Mouse (Mus musculus): Measurements from ENCODE around the gene Laptm5.

The Laptm5 gene

DNA sequence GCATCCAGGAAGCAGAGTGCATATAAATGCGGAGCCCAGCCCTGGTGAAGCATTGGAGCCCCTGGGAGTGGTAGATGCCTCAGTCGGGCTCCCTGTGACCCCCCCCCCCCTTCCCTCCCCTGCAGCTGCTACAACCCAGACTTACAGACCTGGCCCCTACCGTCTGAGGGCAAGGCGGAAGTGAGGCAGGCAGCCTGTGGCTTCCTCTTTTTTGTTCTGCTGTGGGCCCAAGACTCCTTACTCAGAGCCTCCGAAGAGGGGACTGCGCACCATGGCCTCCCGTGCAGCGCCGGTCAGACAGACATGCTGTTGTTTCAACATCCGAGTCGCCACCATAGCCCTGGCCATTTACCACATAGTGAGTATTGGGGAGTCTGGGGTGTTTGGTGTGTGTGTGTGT is at the start of gene Laptm5:
Laptm5 (plus strand) TSS at position 49 of the 400 bp plus-strand sequence.
- in situ Hi-C loops (cut with MboI) = no loop called here

DNA sequence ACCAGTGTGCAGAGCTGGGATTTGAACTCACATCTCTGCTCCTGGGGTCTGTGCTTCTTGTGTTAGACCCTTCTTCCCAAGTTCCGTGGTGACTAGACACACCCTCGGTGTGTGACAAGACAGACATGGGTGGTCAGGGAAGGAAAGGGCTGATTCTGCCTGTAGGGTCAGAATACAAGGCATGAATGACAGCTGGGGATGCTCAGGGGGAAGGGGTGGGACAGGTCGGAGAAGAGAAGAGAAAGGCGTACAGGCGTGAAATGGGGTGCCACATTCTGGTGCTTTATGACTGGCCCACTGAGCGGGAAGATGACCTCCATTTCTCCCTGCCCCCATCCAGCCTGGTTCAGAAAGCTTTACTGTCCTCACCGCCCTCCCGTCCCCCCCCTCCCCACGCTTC is 47.5 kb upstream of the Laptm5 start:
- in situ Hi-C loops (cut with MboI) = no loop called here

DNA sequence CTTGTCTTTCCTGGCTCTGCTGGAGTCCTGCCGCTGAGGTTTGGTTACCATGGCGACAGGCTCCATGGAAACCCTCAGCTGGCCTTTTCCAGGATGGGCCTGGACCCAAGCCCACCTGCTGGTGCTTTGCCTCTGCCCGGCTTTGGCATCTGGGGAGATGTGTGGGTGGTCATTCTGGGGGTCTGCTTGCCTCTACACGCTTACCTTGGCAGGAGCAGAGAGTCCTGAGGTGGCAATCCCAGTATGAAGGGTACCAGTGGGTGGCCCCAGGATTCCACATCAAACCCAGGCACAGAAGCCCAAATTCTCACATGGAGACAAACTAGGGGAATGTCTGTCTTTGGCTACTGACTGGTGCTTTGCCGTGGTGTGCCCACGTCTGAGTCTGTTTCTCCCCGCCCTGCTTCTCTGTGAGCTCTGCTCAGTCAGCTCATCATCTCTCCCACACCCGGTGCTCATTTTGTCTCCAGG is 47.0 kb upstream of the Laptm5 start:
- in situ Hi-C loops (cut with MboI) = no loop called here

DNA sequence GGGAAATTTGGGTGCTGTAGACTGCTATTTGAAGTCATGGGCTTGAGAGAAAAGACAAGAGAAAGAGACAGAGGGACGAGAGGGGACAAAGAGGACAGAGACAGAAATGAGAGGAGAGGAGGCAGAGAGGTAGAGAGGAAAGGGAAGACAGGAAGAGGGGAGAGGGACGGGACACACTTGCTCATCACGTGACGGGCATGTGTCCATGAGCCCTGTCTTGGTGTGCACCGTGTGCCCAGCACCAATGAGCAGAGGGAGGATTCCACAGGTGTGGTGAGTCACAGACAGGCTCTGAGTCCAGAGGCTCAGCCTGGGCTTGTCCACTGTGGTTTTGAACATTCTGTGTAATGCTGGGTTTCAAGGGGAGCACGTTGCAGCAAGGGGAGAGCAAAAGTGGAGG is 45.0 kb upstream of the Laptm5 start:
- in situ Hi-C loops (cut with MboI) = no loop called here

GRCm38 (mm10) chr4:130868803-130869202 is 44.1 kb upstream of the Laptm5 start:
- in situ Hi-C loops (cut with MboI) = no loop called here

GRCm38 (mm10) chr4:130872414-130872813 is 40.5 kb upstream of the Laptm5 start:
- in situ Hi-C loops (cut with MboI) = no loop called here

- in situ Hi-C loops (cut with MboI) = no loop called here
Measured at GRCm38 (mm10) chr4:130873440-130873839, 39.5 kb upstream of the Laptm5 start.

- in situ Hi-C loops (cut with MboI) = no loop called here
Measured at GRCm38 (mm10) chr4:130874601-130875000, 38.3 kb upstream of the Laptm5 start.

DNA sequence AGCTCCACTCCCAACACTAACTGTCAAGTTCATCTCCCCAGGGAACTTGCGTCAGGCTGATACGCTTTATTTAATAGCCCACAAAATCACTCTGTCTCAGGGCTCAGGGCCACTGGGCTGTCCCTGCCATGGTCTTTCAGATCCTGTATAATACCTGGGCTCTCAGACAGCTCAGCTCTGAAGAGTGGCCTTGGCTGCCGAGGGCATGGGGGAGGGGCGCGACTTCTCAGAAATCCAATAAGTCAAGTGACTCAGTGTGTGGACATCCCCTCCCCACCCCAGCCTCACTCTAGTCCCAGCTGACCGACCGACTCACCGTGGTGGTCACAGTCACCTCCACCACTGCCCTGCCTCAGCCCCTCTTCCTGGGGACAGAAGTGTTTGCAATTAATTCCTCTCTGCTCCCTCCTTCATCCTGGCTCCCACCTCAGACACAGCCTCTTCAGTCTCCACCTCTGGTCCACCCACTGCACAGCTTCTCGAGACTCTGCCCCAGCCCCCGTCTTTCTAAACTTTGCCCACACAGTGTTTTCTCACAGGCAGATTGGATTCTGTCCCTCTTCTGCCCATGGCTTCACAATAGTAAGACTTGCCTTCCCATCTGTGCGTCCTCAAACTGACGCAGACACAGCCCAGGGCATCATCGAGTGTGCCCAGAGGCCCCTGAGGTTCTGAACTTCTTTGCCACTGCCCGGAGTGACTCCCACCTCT is 36.8 kb upstream of the Laptm5 start:
- in situ Hi-C loops (cut with MboI) = loop anchor here (5.0 kb wide), 1 partner anchor 89 kb away; no protein-coding TSS in a partner anchor

DNA sequence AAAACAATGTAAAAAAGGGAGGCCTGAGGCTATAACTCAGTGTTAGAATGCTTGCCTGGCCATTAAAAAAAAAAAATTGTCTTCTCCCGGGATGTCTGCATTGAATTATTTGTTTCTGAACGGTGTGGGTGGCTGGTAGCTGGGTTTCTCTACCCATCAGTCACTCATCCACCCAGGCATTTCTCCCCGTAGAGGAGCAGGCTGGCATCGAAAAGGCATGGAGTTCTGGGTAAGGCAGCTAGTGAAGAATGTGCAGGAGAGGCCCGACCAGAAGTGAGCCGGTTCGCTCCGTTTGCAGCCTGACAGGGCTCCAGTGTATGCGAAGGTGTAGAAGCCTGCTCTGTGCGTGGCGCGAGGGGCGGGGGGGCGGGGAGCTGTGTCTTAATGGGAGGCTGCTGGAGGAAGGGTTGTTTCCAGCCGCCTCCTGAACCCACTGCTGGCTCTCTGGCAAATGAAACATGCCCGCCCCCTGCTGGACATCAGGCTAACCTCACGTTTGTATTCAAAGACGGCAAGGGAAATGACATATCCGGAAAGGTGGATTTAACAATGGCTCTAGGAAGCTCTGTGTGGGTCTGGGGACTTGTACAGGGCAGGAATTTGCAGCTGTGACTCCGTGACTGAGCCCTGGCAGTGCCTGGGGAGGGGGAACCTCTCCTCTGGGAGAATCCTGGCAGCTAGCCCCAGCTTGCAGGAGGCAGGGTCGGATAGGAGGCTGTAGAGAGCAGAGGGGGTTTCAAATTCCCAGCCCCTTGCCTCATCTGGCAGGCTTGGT is 34.5 kb upstream of the Laptm5 start:
- in situ Hi-C loops (cut with MboI) = loop anchor here (5.0 kb wide), 1 partner anchor 91 kb away; no protein-coding TSS in a partner anchor

GRCm38 (mm10) chr4:130879048-130879384 is 33.9 kb upstream of the Laptm5 start:
- in situ Hi-C loops (cut with MboI) = loop anchor here (5.0 kb wide), 1 partner anchor 92 kb away; no protein-coding TSS in a partner anchor

DNA sequence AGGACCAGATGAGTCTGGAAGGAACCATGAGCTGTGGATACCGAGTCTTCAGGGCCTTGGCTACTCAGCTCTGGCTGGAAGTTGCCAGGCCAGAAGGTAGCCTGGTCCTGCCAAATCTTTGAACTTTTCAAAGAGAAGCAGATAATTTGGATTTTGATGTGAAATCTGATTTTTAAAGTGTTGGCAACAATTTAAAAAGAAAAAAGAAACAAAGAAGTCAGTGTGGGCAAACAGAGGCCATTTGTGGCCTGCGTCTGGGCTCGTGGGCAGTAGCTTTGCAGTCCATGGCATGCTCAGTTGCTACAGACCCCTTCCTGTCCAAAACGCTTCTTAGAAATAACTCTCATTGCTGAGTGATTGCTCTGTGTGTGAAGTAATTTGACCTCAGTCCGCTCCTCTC is 31.6 kb upstream of the Laptm5 start:
- in situ Hi-C loops (cut with MboI) = no loop called here

- in situ Hi-C loops (cut with MboI) = no loop called here
Measured at GRCm38 (mm10) chr4:130882762-130883161, 30.2 kb upstream of the Laptm5 start.

- in situ Hi-C loops (cut with MboI) = no loop called here
Measured at GRCm38 (mm10) chr4:130883820-130884533, 28.9 kb upstream of the Laptm5 start.

DNA sequence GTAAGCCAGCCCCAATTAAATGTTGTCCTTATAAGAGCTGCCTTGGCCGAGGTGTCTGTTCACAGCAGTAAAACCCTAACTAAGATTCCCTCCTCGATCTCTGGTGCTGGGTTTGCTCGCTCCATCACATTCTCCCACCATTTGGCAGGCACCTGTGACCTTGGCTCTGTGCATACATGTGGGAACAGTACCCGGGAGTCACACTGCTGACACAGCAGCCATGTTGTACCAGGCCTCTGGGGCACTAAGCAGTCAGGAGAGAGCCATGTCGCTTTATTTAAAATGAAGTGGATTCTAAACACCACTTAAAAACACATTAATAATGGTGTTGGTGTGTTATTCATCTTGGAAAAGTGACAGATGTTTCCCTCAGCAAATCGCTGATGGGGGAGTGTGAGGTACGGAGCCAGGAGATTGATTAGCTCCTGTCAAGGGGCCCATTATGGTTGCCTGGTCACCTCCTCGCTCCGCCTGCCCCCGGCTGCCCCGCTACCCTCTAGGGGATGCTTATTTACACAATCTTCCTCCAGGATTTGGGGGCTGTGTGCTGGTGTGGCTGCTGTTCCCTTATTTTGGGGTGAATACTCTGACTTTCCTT is 25.7 kb upstream of the Laptm5 start:
- in situ Hi-C loops (cut with MboI) = no loop called here

DNA sequence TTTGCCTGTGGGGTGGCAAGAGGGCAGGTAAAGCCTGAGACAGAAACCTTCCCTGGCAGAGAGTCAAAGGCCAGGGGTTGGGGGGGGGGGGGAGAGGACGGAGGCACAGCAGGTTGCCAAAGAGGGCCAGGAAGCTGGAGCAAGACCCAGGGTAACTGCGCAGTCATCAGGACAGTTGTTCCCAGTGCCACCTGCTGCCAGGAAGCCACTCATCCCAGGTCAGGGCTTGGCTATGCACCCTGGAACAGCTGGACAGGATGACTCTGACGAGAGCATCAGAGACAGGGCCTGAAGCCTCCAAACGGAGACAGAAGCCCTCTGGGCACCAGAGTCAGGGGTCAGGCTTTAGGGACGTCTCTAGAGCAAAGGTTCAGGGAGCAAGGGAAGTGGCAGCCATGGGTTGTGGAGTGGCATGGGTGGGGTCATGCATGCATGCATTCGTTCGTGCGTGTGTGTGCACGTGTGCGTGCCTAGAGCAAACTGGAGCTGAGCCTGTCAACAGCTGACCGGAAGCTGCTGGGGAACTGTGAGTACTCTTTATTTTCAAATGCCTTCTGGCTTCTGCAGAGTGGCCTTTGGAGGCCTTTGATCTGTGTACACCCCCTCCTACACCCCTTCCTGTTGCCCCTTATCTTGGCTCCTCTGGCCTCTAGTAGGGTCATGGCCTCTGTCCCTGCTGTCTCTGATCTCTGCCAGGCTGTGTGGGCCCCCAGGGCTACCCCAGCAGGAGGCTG is 23.0 kb upstream of the Laptm5 start:
- in situ Hi-C loops (cut with MboI) = no loop called here

- in situ Hi-C loops (cut with MboI) = no loop called here
Measured at GRCm38 (mm10) chr4:130890511-130890840, 22.4 kb upstream of the Laptm5 start.

GRCm38 (mm10) chr4:130892001-130892587 is 20.8 kb upstream of the Laptm5 start:
- in situ Hi-C loops (cut with MboI) = no loop called here

- in situ Hi-C loops (cut with MboI) = no loop called here
Measured at GRCm38 (mm10) chr4:130893688-130894087, 19.2 kb upstream of the Laptm5 start.

DNA sequence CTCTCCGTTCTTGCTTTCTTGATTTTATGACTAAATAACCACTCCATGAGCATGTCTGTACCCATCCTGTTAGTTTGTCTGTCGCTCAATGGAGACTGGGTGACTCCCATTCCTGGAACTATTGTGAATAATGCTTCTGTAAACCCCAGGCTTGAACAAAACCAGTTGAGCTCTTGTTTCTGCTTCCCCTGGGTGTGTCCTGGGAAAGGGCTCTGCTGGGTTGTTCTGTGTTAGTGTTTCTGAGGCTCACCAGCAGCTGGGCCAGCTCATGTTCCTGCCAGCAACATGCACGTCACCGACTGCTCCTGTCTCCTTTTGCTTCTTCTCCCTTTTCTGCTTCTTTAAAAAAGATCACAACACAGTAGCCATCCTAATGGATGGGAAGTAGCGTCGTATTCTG is 17.2 kb upstream of the Laptm5 start:
- in situ Hi-C loops (cut with MboI) = no loop called here

GRCm38 (mm10) chr4:130896372-130896771 is 16.6 kb upstream of the Laptm5 start:
- in situ Hi-C loops (cut with MboI) = no loop called here

Measured in mature B cell (primary cell).